Mouse (Mus musculus) gastrocnemius, adult 8-10 months (tissue): ENCODE results near the gene Gpr27. TPM values are rescaled to one million over a fixed set of nuclear protein-coding genes. Genes with fewer than 3 reads are reported as not detected.

Experiments
- total RNA-seq, 4 experiments: library from RNA; stranded (reverse); gene quantifications; 2 replicates each; pipeline ENCODE4 v1.2.4; 2022

Gene Gpr27
- total RNA-seq, 4 experiments from 2014 or later, result 0.34 to 0.87 (median 0.66) TPM

Other genes with a start within 250 kb of the Gpr27 start
- gene Foxp1, start 170.0 kb upstream of the Gpr27 start, total RNA-seq, result 10 to 100 TPM; 10.0 to 15.5 (median 13.9) TPM
- gene Eif4e3, start 25.9 kb upstream of the Gpr27 start, total RNA-seq, result 10 to 100 TPM; 30.8 to 37.5 (median 31.9) TPM
- 1 to 10 TPM in 1 of 4 experiments, under 1 TPM in 3; 0.72 to 1.3 (median 0.81) TPM for gene Gm20696, start 25.9 kb upstream of the Gpr27 start, total RNA-seq
- not detected for gene Prok2, start 33.7 kb downstream of the Gpr27 start, total RNA-seq